Mouse (Mus musculus) kidney, adult 11 months (tissue): ENCODE measurements around the gene Tax1bp3.

Source experiments
- DNase-seq: peaks from one replicate; pipeline ENCODE4 v3.0.0; 2022

Tax1bp3 gene

DNA sequence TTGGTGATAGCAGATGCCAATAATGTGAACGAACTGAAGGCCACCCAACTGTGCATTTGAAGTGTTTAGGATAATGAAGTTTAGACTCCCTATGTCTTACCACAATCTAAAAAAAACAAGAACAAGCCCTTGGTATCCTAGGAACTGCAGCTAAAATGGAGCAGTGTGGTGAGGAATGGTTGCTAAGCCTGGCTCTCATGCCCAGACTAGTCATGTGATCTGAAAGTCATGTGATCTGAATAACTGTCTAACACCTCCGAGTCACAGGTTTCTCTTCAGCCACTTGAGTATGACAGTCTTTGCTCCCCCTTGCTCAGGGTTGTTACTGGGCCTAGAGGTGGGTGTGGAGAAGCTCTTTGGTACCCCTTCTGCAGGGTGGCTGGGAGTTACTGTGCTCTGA lies 55.6 kb downstream of the Tax1bp3 start:
- DNase-seq = no peak
